In the genomic region with DNA sequence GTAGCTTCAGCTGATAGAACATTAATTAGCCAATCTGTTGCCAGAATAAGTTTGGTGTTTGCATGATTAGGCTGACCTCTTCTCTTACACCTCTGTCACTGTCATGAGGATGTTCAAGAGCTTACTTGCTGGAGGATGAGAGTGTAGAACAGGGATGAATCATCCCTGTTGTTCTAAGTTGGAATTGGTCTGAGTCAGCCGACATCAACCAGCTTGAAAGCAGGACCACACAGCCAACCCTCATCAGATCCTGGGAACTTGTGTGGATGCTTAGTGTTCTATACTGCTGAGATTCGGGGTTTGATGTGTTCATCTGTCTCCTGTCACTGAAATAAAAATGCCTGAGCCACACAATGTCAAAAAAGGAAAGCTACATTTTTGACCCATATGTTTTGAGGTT, we compare ENCODE assay signal across 27 mouse cellular contexts. TPM values are rescaled to one million over a fixed set of nuclear protein-coding genes. Genes with fewer than 3 reads are reported as not detected.
DNase-seq lines count a peak whose midpoint lies in the region; ATAC-seq and TF ChIP-seq lines count a peak whose summit lies in the region.
"Had no signal": no experiment of that assay in that cellular context is flagged by ENCODE, and none has a peak within 500 bp of the region (broad histone marks: within the 10 kb centered on the region; RNA-seq: fewer than 3 reads in every experiment).

No protein-coding gene starts in this region.

- TF ChIP-seq EP300 in lung, postnatal 0 days (IDR thresholded peaks at IDR 0.05), result no peak

- H3K27ac ChIP-seq in olfactory bulb, adult 2 months (ENCODE audit: insufficient read depth, low read depth, low read length), result 0 out of 2 replicates have a peak overlapping the region, but pooled peaks have one; percentile 26
- no peak overlapping the region for H3K27ac ChIP-seq in lung, postnatal 0 days (ENCODE audit: low read length)
- H3K27ac ChIP-seq: embryonic facial prominence, embryonic 13.5 days; embryonic facial prominence, embryonic 15.5 days; forebrain, embryonic 10.5 days; forebrain, embryonic 12.5 days had no signal

- WGBS in olfactory bulb, adult 2 months, result 35% methylated on average over 2 of the region's 2 CpGs
- WGBS in lung, postnatal 0 days, result 58% methylated on average over 2 of the region's 2 CpGs

- TF ChIP-seq CTCF in olfactory bulb, adult 2 months (IDR thresholded peaks at IDR 0.05; ENCODE audit: insufficient read depth, low read depth, low read length), result no peak
- TF ChIP-seq CTCF in lung, postnatal 0 days (IDR thresholded peaks at IDR 0.05), result no peak

- no peak overlapping the region for H3K9ac ChIP-seq in lung, postnatal 0 days (replicated peaks; ENCODE audit: low read depth)
- H3K9ac ChIP-seq: embryonic facial prominence, embryonic 13.5 days; embryonic facial prominence, embryonic 15.5 days; forebrain, embryonic 12.5 days had no signal

- no peak for TF ChIP-seq POLR2A in olfactory bulb, adult 2 months (IDR thresholded peaks at IDR 0.05; ENCODE audit: insufficient read depth, low read depth, low read length)

- H3K4me3 ChIP-seq in olfactory bulb, adult 2 months (ENCODE audit: insufficient read depth, low read depth, low read length), result no peak overlapping the region
- H3K4me3 ChIP-seq in lung, postnatal 0 days (ENCODE audit: low read depth, low read length), result no peak overlapping the region
- H3K4me3 ChIP-seq: embryonic facial prominence, embryonic 13.5 days; embryonic facial prominence, embryonic 15.5 days; erythroblast, embryonic 14.5 days; forebrain, embryonic 10.5 days; forebrain, embryonic 12.5 days had no signal

- intact Hi-C loops in heart, postnatal 10 days (cut with DNase I), result no loop called here

- H3K4me2 ChIP-seq in lung, postnatal 0 days (replicated peaks; ENCODE audit: low read depth, low read length), result no peak overlapping the region
- H3K4me2 ChIP-seq: embryonic facial prominence, embryonic 13.5 days; embryonic facial prominence, embryonic 15.5 days; forebrain, embryonic 12.5 days had no signal

- H3K36me3 ChIP-seq in lung, postnatal 0 days (ENCODE audit: insufficient read depth, low read length), result no peaks in the 10 kb centered on the region
- H3K36me3 ChIP-seq: embryonic facial prominence, embryonic 13.5 days; embryonic facial prominence, embryonic 15.5 days; forebrain, embryonic 10.5 days; forebrain, embryonic 12.5 days; G1E had no signal

- no peaks in the 10 kb centered on the region for H3K4me1 ChIP-seq in olfactory bulb, adult 2 months (ENCODE audit: control insufficient read depth, insufficient read depth, low read length)
- H3K4me1 ChIP-seq in lung, postnatal 0 days (ENCODE audit: insufficient read depth, low read depth, low read length), result no peaks in the 10 kb centered on the region
- H3K4me1 ChIP-seq: embryonic facial prominence, embryonic 13.5 days; embryonic facial prominence, embryonic 15.5 days; forebrain, embryonic 10.5 days; forebrain, embryonic 12.5 days had no signal

- ATAC-seq in lung, postnatal 0 days, result no peak
- ATAC-seq: CD4-positive, CD25-positive, alpha-beta regulatory T cell, adult 4 months; forebrain, embryonic 14.5 days; forebrain, embryonic 16.5 days had no signal

- H3K27me3 ChIP-seq in lung, postnatal 0 days (replicated peaks; ENCODE audit: insufficient read depth, low read length), result no peaks in the 10 kb centered on the region
- H3K27me3 ChIP-seq: CH12.LX; embryonic facial prominence, embryonic 13.5 days; embryonic facial prominence, embryonic 15.5 days; forebrain, embryonic 12.5 days had no signal

- peak; percentile 73 for DNase-seq in heart, adult 11 months
- DNase-seq in heart, postnatal 10 days, result no peak
- DNase-seq in Muller cell, postnatal 12 days (ENCODE audit: inconsistent ontology term), result peak; percentile 5
- DNase-seq in layer of hippocampus, postnatal 14 days (ENCODE audit: low spot score in 2 of 2), result no peak
- no peak for DNase-seq in lung, postnatal 0 days (ENCODE audit: low spot score)
- DNase-seq: adrenal gland, adult 8-10 months; adrenal gland, postnatal 14 days; adrenal gland, postnatal 36 days; B cell, adult 2 months; cerebellum, adult 11 months; cerebellum, adult 18-20 months; cerebellum, adult 8-10 months; cerebellum, adult 9-11 months; cerebellum, postnatal 14 days; cerebellum, postnatal 36 days; embryo, embryonic 11 days had no signal

- no peaks in the 10 kb centered on the region for H3K9me3 ChIP-seq in lung, postnatal 0 days (ENCODE audit: low read length)
- H3K9me3 ChIP-seq: embryonic facial prominence, embryonic 13.5 days; embryonic facial prominence, embryonic 15.5 days; forebrain, embryonic 10.5 days; forebrain, embryonic 12.5 days; G1E had no signal

RNA-seq across cellular contexts. Expression of gene Ano4, which starts 44.2 kb away (rescaled TPM):
- 1 to 10 TPM; 4.5 to 6.1 TPM for total RNA-seq in heart, postnatal 10 days (2021)
- polyA plus RNA-seq in olfactory bulb, adult 2 months (2012; ENCODE audit: insufficient read depth, insufficient read length, low replicate concordance, missing spikeins), result not detected in 2 replicates
- 10 to 100 TPM; 20.3 to 26.3 TPM for total RNA-seq in layer of hippocampus, postnatal 14 days (2021)
- 0.11 and 0.13 TPM in 2 replicates for polyA plus RNA-seq in lung, postnatal 0 days (2015; fragmentation: Nextera tagmentation; extraction: Ambion mirVana)
- total RNA-seq: CH12.LX had no signal
- polyA plus RNA-seq: CD4-positive, CD25-positive, alpha-beta regulatory T cell, adult 4 months; erythroblast, embryonic 14.5 days; G1E had no signal

Comparison
In these comparisons a context has a peak if more than half of its experiments do, and no peak if none do; other contexts are left out.
1. DNase-seq: peak in heart, adult 11 months (single experiment) and Muller cell, postnatal 12 days (single experiment); none in heart, postnatal 10 days (0 of 2), layer of hippocampus, postnatal 14 days (0 of 2) and lung, postnatal 0 days (single experiment).